Mouse (Mus musculus) testis, adult 2 months (tissue): ENCODE measurements around the gene Tshz3.

Source experiments
- CTCF ChIP-seq: fragments of 200-500 bp; IDR thresholded peaks from 2 replicates; pipeline ENCODE4 v1.5.1; 2012; ENCODE audit warnings: low read depth, mild to moderate bottlenecking, inconsistent platforms, low read length, moderate library complexity; ENCODE audit not compliant: control insufficient read depth, insufficient read depth, insufficient replicate concordance
- POLR2A ChIP-seq: fragments of 200-500 bp; IDR thresholded peaks from 2 replicates; pipeline ENCODE4 v1.6.1; 2012; ENCODE audit warnings: low read depth, mild to moderate bottlenecking, inconsistent platforms, low read length, moderate library complexity; ENCODE audit not compliant: control insufficient read depth

DNA sequence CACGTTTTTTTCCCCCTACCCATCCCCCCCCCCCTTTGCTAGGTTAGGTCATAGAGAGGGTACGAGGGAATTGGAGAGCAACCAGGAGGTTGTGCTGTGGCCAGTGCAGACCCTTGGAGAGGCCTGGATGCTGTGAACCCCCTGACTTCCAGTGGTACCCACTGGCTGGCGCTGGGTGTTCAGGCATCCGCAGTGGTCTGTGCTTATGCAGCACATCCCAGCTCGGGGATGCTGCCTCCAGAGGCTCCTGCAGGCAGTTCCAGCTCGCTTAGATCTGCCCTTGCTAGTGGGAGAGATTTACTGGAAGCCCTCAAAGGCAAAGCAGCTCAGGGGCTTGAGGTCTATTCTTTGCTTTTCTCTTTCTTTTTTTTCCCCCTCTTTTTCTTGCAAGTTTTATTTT, 19.3 kb downstream of the Tshz3 start:
- TF ChIP-seq POLR2A (no peak), CTCF (0 out of 2 replicates have a peak, but pooled peaks have one; percentile 6)
